Mouse (Mus musculus) hindbrain, embryonic 10.5 days (tissue): ENCODE measurements at regions not wholly inside any gene's neighbourhood (a gene's known extent, or its start where the extent isn't known, plus 50 kb on each side); places are given as distances from the start of the nearest gene placed in this dataset.

ENCODE experiments used
- DNase-seq: peaks from one replicate; pipeline ENCODE4 v3.0.0-alpha.2; 2017; ENCODE audit warnings: low spot score
- H3K27ac ChIP-seq: fragments of 300-500 bp; sonication (generic); 2 replicates; pipeline ENCODE4 v1.5.1; 2016; ENCODE audit warnings: mild to moderate bottlenecking, moderate library complexity
- H3K27me3 ChIP-seq: fragments of 300-500 bp; sonication (generic); 2 replicates; pipeline ENCODE4 v1.6.1; 2016; ENCODE audit warnings: mild to moderate bottlenecking; ENCODE audit not compliant: poor library complexity, insufficient read depth, severe bottlenecking
- H3K36me3 ChIP-seq: fragments of 300-500 bp; sonication (generic); 2 replicates; pipeline ENCODE4 v1.6.1; 2016; ENCODE audit warnings: mild to moderate bottlenecking, moderate library complexity
- H3K4me1 ChIP-seq: fragments of 300-500 bp; sonication (generic); replicated peaks from 2 replicates; pipeline ENCODE4 v1.6.1; 2016; ENCODE audit warnings: mild to moderate bottlenecking
- H3K4me3 ChIP-seq: fragments of 300-500 bp; sonication (generic); 2 replicates; pipeline ENCODE4 v1.5.1; 2016; ENCODE audit warnings: mild to moderate bottlenecking, moderate library complexity
- H3K9me3 ChIP-seq: fragments of 300-500 bp; sonication (generic); 2 replicates; pipeline ENCODE4 v1.6.1; 2016; ENCODE audit warnings: mild to moderate bottlenecking, moderate library complexity
- WGBS: fragments of 180-500 bp; shearing (Covaris S2); methylation state at CpG from one replicate; pipeline ENCODE4 v1.1.7; 2016; 5-methylcytosine and 5-hydroxymethylcytosine counted together

DNA sequence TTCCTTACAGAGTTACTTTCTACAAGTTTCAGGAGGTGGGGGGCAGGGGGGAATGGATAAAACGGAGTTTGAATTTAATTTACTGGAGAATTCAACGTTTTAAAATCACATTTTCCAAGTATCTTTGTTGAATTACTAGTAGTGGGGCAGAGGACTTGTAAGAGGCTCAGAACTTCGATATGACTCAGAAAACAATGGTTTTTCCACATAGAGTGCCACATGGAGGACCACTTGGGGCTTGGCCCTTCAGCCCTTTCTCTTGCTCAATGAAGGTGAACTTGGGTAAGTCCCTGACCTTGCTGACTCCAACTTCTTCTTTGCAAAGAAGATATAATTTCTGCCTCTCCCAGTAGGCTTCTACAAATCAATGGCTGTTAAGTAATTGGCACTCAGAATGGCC lies 99.8 kb downstream of the Etaa1 start:
- no peaks in the 10 kb centered on the region for H3K27me3 ChIP-seq
- 67% methylated on average over 3 of the region's 3 CpGs for WGBS
- peaks cover 22% of the 10 kb centered on the region for H3K4me1 ChIP-seq
- no peak for DNase-seq
- H3K9me3 ChIP-seq: no peaks in the 10 kb centered on the region
- no peak overlapping the region for H3K4me3 ChIP-seq
- H3K27ac ChIP-seq: no peak overlapping the region
- no peaks in the 10 kb centered on the region for H3K36me3 ChIP-seq

- H3K27me3 ChIP-seq: no peaks in the 10 kb centered on the region
- H3K27ac ChIP-seq: no peak overlapping the region
- no peak overlapping the region for H3K4me3 ChIP-seq
- no peaks in the 10 kb centered on the region for H3K4me1 ChIP-seq
- no peak for DNase-seq
- WGBS: 61% methylated on average over 9 of the region's 9 CpGs
- no peaks in the 10 kb centered on the region for H3K36me3 ChIP-seq
- no peaks in the 10 kb centered on the region for H3K9me3 ChIP-seq
Observed at GRCm38 (mm10) chr11:17859364-17860131, 94.1 kb downstream of the Etaa1 start.

DNA sequence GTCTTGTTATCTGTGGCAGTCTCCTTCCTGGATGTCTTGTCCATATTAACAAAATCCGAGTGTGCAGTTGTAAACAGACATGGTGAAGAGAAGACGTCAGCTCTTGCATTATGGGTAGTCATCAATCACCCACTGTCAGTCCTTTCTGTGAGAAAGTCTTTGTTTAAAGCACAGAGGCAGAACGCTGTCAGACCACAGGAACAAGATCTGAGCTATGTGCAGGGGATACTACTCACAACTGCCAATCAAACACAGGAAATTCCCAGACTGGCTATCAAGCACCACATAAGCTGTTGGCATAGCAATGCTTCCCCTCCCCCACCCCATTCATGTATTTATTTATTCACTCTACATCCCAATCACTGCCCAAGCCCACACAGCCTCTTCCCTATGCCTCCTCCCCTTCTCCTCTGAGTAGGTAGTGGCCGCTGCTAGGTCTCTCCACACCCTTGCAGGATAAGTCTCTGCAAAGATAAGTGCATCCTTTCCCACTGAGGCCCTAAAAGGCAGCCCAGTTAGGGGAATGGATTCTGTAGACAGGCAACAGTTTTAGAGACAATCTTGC lies 88.8 kb downstream of the Etaa1 start:
- Histone ChIP-seq H3K4me1 (peaks cover 10% of the 10 kb centered on the region), H3K4me3 (no peak overlapping the region), H3K36me3 (no peaks in the 10 kb centered on the region), H3K27ac (peak overlapping the region; percentile 59), H3K27me3 (no peaks in the 10 kb centered on the region), H3K9me3 (no peaks in the 10 kb centered on the region)
- whole genome bisulfite sequencing: 37% methylated on average over 4 of the region's 4 CpGs
- peak; percentile 49 for DNase-seq

DNA sequence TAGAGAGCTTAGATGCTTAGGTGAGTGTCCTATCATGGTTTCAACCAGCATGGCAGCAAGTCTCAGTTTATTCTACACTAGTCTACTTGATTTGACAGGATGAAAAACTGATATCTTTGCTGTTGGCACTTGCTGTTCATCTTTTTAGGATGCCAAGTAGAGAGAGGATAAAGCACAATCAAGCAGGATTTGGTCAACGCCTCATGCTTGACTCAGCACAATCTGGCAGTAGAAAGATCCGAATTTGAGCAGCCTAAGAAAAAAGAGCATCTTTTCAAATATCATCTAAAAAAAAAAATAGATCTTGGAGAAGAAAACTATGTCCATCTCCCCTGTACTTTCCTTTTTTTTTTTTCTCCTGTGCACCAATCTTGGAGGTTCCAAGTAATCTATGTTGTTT lies 83.0 kb downstream of the Etaa1 start:
- H3K4me1 ChIP-seq: no peaks in the 10 kb centered on the region
- WGBS: 85% methylated on average over 2 of the region's 2 CpGs

GRCm38 (mm10) chr11:17871920-17872319 lies 81.8 kb downstream of the Etaa1 start:
- no peak for DNase-seq
- H3K4me3 ChIP-seq: no peak overlapping the region
- no peaks in the 10 kb centered on the region for H3K36me3 ChIP-seq
- no peaks in the 10 kb centered on the region for H3K9me3 ChIP-seq
- H3K27ac ChIP-seq: no peak overlapping the region
- H3K4me1 ChIP-seq: no peaks in the 10 kb centered on the region
- no peaks in the 10 kb centered on the region for H3K27me3 ChIP-seq
- WGBS: 88% methylated on average over 7 of the region's 7 CpGs

More for the DNA sequence above, 83.0 kb downstream of the Etaa1 start:
- H3K36me3 ChIP-seq: no peaks in the 10 kb centered on the region
- H3K4me3 ChIP-seq: no peak overlapping the region
- DNase-seq: no peak
- H3K27ac ChIP-seq: no peak overlapping the region
- no peaks in the 10 kb centered on the region for H3K9me3 ChIP-seq
- H3K27me3 ChIP-seq: no peaks in the 10 kb centered on the region

DNA sequence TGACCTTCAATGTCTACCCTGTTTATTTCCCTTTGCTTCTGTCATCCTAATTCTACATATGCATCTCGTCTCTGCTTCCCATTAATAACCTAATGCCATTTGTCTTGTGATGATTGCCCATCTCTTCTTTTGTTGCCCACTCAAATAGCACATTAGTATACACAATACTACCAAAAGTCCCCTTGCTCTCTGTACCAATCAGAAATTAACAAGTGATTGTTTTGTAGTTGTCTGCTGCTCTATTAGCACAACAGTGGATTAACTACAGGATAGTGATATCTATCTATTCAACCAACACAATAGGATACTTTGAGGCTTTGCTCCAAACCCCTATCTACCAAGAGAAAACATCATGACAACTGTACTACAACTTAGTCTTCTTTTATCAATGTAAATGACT lies 70.4 kb downstream of the Etaa1 start:
- no peaks in the 10 kb centered on the region for H3K36me3 ChIP-seq
- H3K27me3 ChIP-seq: no peaks in the 10 kb centered on the region
- H3K4me1 ChIP-seq: no peaks in the 10 kb centered on the region
- no peak overlapping the region for H3K27ac ChIP-seq
- 79% methylated on average over 1 of the region's 1 CpGs for WGBS
- no peaks in the 10 kb centered on the region for H3K9me3 ChIP-seq
- H3K4me3 ChIP-seq: no peak overlapping the region
- no peak for DNase-seq
